Mouse (Mus musculus) left cerebral cortex, adult 8-10 months (tissue): Measurements from ENCODE around the gene Lrrc2. TPM values are rescaled to one million over a fixed set of nuclear protein-coding genes. Genes with fewer than 3 reads are reported as not detected.

Experiments used
- DNase-seq, 2 experiments: peaks; one replicate each; pipeline ENCODE4 v3.0.0; 2022; ENCODE audit warnings: low spot score in 2 of 2
- microRNA-seq, 2 experiments: library from miRNA; unstranded; fragments of <30 nt; microRNA quantifications; one replicate each; pipeline ENCODE4 v1.2.0; 2022
- total RNA-seq, 4 experiments: library from RNA; stranded (reverse); gene quantifications; 2 replicates each; pipeline ENCODE4 v1.2.4; 2022

The Lrrc2 gene
- total RNA-seq, 4 experiments from 2014 or later, result 0.70 to 2.1 (median 1.5) TPM

- no peak for DNase-seq
These were observed 36.0 kb downstream of the Lrrc2 start for GRCm38 (mm10) chr9:110987331-110987730.

- no peak for DNase-seq
These were observed 36.7 kb downstream of the Lrrc2 start for GRCm38 (mm10) chr9:110988078-110988477.

- no peak for DNase-seq
These were observed 37.8 kb downstream of the Lrrc2 start for GRCm38 (mm10) chr9:110989141-110989540.

- no peak for DNase-seq
These were observed 38.2 kb downstream of the Lrrc2 start for GRCm38 (mm10) chr9:110989543-110989942.

GRCm38 (mm10) chr9:110990204-110990603 lies 38.9 kb downstream of the Lrrc2 start, which contains the start of gene Rtp3:
Gene Rtp3 (minus strand): TSS chr9:110990583.
- DNase-seq, result no peak

- DNase-seq, result no peak
These were observed 42.0 kb downstream of the Lrrc2 start for GRCm38 (mm10) chr9:110993281-110993709.

GRCm38 (mm10) chr9:110994716-110995172 lies 43.4 kb downstream of the Lrrc2 start:
- peak; percentile 34 to 75 for DNase-seq

- DNase-seq, result peak; percentile 28 to 31
These were observed 45.9 kb downstream of the Lrrc2 start for GRCm38 (mm10) chr9:110997245-110997644.

- no peak for DNase-seq
These were observed 47.7 kb downstream of the Lrrc2 start for GRCm38 (mm10) chr9:110999056-110999455.

- DNase-seq, result no peak
These were observed 48.5 kb downstream of the Lrrc2 start for GRCm38 (mm10) chr9:110999856-111000255.

GRCm38 (mm10) chr9:111001621-111002020 lies 50.3 kb downstream of the Lrrc2 start:
- no peak for DNase-seq

- no peak for DNase-seq
These were observed 51.9 kb downstream of the Lrrc2 start for GRCm38 (mm10) chr9:111003279-111003678.

GRCm38 (mm10) chr9:111006544-111006943 lies 55.2 kb downstream of the Lrrc2 start:
- no peak for DNase-seq

- DNase-seq, result no peak
These were observed 58.4 kb downstream of the Lrrc2 start for GRCm38 (mm10) chr9:111009763-111010162.

GRCm38 (mm10) chr9:111011550-111011949 lies 60.2 kb downstream of the Lrrc2 start:
- DNase-seq, result no peak

- DNase-seq, result no peak
These were observed 60.7 kb downstream of the Lrrc2 start for GRCm38 (mm10) chr9:111012041-111012440.

GRCm38 (mm10) chr9:111015658-111016057 lies 64.3 kb downstream of the Lrrc2 start:
- no peak for DNase-seq

- DNase-seq, result no peak
These were observed 67.7 kb downstream of the Lrrc2 start, which contains the start of gene Ltf for GRCm38 (mm10) chr9:111019022-111019421. Gene Ltf (plus strand): TSS chr9:111019271.

GRCm38 (mm10) chr9:111026791-111027190 lies 75.4 kb downstream of the Lrrc2 start:
- DNase-seq, result no peak

Small RNA genes lying within 50 kb of the gene (microRNA-seq; reads per million reads assigned to microRNA genes)
- gene Gm24269, result 0 reads per million in 2 experiments

Other genes with a start within 250 kb of the Lrrc2 start
- 1 to 10 TPM in 3 of 4 experiments, not detected in 1; 2.4 to 3.2 (median 2.6) TPM for gene Myl3, start 209.7 kb upstream of the Lrrc2 start, total RNA-seq
- gene Pth1r, start 204.4 kb upstream of the Lrrc2 start, total RNA-seq, result 1 to 10 TPM; 8.4 to 8.7 (median 8.6) TPM
- gene Prss42, start 153.4 kb upstream of the Lrrc2 start, total RNA-seq, result not detected
- not detected for gene Prss44, start 137.6 kb upstream of the Lrrc2 start, total RNA-seq
- gene Prss43, start 124.9 kb upstream of the Lrrc2 start, total RNA-seq, result under 1 TPM; 0.14 to 0.35 (median 0.25) TPM
- gene Prss45, start 117.0 kb upstream of the Lrrc2 start, total RNA-seq, result under 1 TPM in 3 of 4 experiments, not detected in 1; 0.30 to 0.91 (median 0.91) TPM
- gene Prss46, start 107.0 kb upstream of the Lrrc2 start, total RNA-seq, result not detected
- gene Prss50, start 93.6 kb upstream of the Lrrc2 start, total RNA-seq, result 1 to 10 TPM in 3 of 4 experiments, under 1 TPM in 1; 0.95 to 2.3 (median 1.9) TPM
- 10 to 100 TPM in 2 of 4 experiments, 1 to 10 TPM in 2; 8.4 to 13.0 (median 10.4) TPM for gene Als2cl, start 71.7 kb upstream of the Lrrc2 start, total RNA-seq
- 1 to 10 TPM; 3.1 to 6.1 (median 4.1) TPM for gene Tmie, start 71.4 kb upstream of the Lrrc2 start, total RNA-seq
- gene Fam240a, start 34.7 kb upstream of the Lrrc2 start, total RNA-seq, result not detected
- gene Tdgf1, start 5.4 kb upstream of the Lrrc2 start, total RNA-seq, result under 1 TPM in 2 of 4 experiments, not detected in 2; 0.77 to 0.84 TPM
- under 1 TPM in 3 of 4 experiments, not detected in 1; 0.26 to 0.48 (median 0.39) TPM for gene Rtp3, start 39.0 kb downstream of the Lrrc2 start, total RNA-seq
- gene Ltf, start 67.7 kb downstream of the Lrrc2 start, total RNA-seq, result not detected
- gene Ccrl2, start 106.0 kb downstream of the Lrrc2 start, total RNA-seq, result 1 to 10 TPM in 1 of 4 experiments, under 1 TPM in 3; 0.51 to 1.5 (median 0.84) TPM
- 10 to 100 TPM; 41.1 to 45.3 (median 44.9) TPM for gene Lrrfip2, start 166.0 kb downstream of the Lrrc2 start, total RNA-seq